Mouse (Mus musculus) heart, adult 11 months (tissue): ENCODE data around the gene Mettl17.
A peak's percentile ranks its signal among the peaks of the same experiment; 100 is the strongest.
"Not testable (repeated sequence)": the region's sequence is repeated elsewhere in the genome, so short reads cannot be mapped to it uniquely, and the experiment has no call there.

ENCODE experiments used
- DNase-seq: peaks from one replicate; pipeline ENCODE4 v3.0.0; 2022

The Mettl17 gene

GRCm38 (mm10) chr14:51884598-51885331 is at the start of gene Mettl17:
Gene Mettl17, plus strand, starts transcription at chr14:51884842.
- peak; percentile 100 for DNase-seq

GRCm38 (mm10) chr14:51838480-51838879 is 46.2 kb upstream of the Mettl17 start:
- peak; percentile 60 for DNase-seq

- DNase-seq = peak; percentile 52
Observed at GRCm38 (mm10) chr14:51842250-51842649, 42.4 kb upstream of the Mettl17 start.

GRCm38 (mm10) chr14:51842781-51843180 is 41.9 kb upstream of the Mettl17 start:
- peak; percentile 25 for DNase-seq

- DNase-seq = no peak
Observed at GRCm38 (mm10) chr14:51843882-51844281, 40.8 kb upstream of the Mettl17 start.

- peak; percentile 69 for DNase-seq
Observed at GRCm38 (mm10) chr14:51846566-51846965, 38.1 kb upstream of the Mettl17 start.

GRCm38 (mm10) chr14:51851006-51851405 is 33.6 kb upstream of the Mettl17 start:
- peak; percentile 55 for DNase-seq

GRCm38 (mm10) chr14:51853399-51853798 is 31.2 kb upstream of the Mettl17 start, which contains the start of gene Ear6:
Gene Ear6, plus strand, starts transcription at chr14:51853699.
- no peak for DNase-seq

GRCm38 (mm10) chr14:51855280-51855679 is 29.4 kb upstream of the Mettl17 start:
- DNase-seq = peak; percentile 30

- DNase-seq = not testable (repeated sequence)
Observed at GRCm38 (mm10) chr14:51863603-51864002, 21.0 kb upstream of the Mettl17 start.

GRCm38 (mm10) chr14:51870756-51871155 is 13.9 kb upstream of the Mettl17 start:
- DNase-seq = no peak

- DNase-seq = no peak
Observed at GRCm38 (mm10) chr14:51871741-51872140, 12.9 kb upstream of the Mettl17 start.

GRCm38 (mm10) chr14:51877517-51877916 is 7.1 kb upstream of the Mettl17 start:
- no peak for DNase-seq

- DNase-seq = peak; percentile 96
Observed at GRCm38 (mm10) chr14:51883527-51884030, 1.1 kb upstream of the Mettl17 start.

- DNase-seq = no peak
Observed at GRCm38 (mm10) chr14:51884031-51884544, 554 bp upstream of the Mettl17 start.

GRCm38 (mm10) chr14:51886051-51886450 is 1.4 kb downstream of the Mettl17 start:
- DNase-seq = no peak

- DNase-seq = no peak
Observed at GRCm38 (mm10) chr14:51889833-51890232, 5.2 kb downstream of the Mettl17 start.

- no peak for DNase-seq
Observed at GRCm38 (mm10) chr14:51892191-51892939, 7.7 kb downstream of the Mettl17 start, which contains the start of gene Slc39a2. Gene Slc39a2, plus strand, starts transcription at chr14:51892889.

- peak; percentile 83 for DNase-seq
Observed at GRCm38 (mm10) chr14:51893094-51893794, 8.6 kb downstream of the Mettl17 start.

- peak; percentile 66 for DNase-seq
Observed at GRCm38 (mm10) chr14:51893809-51894208, 9.2 kb downstream of the Mettl17 start.

GRCm38 (mm10) chr14:51895071-51895470 is 10.4 kb downstream of the Mettl17 start:
- peak; percentile 91 for DNase-seq

GRCm38 (mm10) chr14:51896019-51896418 is 11.4 kb downstream of the Mettl17 start:
- no peak for DNase-seq
